Mouse (Mus musculus) liver, adult 10 weeks (tissue): ENCODE measurements around the gene Kntc1. TPM values are rescaled to one million over a fixed set of nuclear protein-coding genes. Genes with fewer than 3 reads are reported as not detected.

ENCODE experiments used
- polyA plus RNA-seq: library from polyadenylated mRNA; stranded (reverse); fragments of 350-450 nt; fragmentation: Illumina TruSeq; extraction: RNeasy Lipid Tissue Mini Kit (QIAGEN cat#74804); gene quantifications from one replicate; pipeline ENCODE4 v1.2.3, GENCODE M21; 2014; ENCODE audit warnings: low read depth, low replicate concordance

Gene Kntc1
- not detected for polyA plus RNA-seq

DNA sequence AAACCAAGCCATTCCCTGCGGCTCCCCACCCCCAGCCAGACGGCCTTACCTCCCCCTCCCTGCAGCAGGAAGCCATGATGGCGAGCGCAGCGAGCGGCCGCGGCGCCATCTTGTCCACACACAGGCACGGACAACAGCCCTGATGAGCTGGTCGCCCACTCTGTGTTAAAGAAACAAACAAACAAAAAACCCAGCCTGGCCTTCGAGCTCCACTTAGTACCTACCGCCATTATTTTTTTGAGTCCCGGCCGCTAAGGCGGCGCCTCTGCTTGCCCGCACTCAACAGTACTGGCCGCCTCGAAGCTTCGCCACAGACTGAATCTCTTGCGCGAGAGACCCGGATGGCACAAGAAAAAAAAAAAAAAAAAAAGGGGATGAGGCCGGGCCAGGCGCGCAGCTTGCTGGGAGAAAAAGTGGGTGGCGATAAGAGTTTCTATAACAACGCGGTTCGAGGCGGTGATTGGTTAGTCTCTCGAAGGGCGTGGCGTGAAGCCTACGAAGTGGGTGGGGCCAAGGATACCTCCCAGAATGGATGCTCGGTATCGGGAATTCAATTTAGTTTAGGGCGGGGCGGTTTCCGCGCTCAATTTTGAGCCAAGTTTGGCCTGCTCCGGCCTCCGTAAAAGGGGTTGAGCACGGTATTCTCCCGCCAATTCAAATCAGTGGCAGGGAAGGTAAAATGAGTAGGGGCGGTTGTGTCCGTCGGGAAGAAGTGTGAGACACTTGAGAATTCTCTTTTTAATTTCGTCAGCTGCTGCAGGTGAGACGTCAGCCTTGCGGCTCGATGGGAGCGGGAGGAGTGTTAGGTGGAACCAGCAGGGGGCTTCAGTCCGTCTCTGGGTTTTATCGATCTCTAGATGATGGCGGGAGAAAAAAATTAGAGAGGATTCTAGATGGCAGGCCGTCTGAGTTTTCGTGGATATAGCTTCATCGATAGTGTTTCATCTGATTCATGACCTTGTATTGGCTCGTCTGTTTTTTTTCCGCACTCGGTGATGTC lies at the start of gene Kntc1, which contains the start of gene Rsrc2:
Gene Kntc1 (plus strand): TSS at position 652 of the 1,000 bp plus-strand sequence.
Gene Rsrc2 (minus strand): TSS at position 350 of the 1,000 bp plus-strand sequence.

DNA sequence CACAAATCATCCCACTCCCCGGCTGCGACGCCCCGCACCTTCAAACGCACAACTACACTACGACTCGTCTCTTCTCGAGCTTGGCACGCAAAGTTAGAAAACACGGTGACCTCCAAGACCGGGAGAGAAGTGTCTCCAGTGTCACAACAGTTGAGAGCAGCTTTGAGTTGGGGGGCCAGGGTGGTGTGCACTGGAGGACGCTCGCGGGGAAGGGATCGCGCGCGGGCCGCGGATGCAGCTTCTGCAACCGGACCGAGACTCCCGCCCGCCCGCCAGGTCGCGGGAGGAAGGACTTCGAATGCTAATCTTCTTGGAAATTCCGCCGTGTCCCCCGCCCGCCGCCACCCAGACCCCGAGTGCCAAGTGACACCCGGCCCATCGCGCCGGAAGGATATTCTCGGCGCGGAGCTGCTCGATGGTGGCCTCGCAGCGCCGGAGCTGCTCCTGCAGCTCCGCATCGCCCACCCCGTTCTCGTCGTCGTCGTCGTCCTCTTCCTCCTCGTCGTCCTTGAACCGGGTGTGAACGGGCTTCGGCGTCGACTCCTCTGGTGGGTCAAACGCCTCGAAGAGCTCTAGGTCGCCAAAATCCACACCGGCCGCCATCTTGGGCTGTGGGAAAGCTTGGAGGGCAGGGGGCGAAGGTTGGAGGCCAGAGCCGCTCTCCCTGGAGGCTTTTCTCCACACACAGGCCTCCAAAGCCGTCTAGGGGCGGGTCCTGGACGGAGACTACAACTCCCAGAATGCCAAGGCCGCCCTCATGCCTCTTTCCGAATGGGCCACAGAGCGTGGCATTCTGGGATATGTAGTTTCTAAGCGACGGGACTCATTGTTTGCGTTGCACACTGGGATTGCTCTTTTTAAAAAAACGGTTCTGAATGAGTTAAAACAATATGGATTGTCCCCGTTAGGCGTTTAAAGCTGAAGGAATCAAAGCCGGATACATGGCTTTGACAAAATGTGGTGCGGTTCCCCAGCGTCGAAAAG lies 28.9 kb upstream of the Kntc1 start, which contains the start of gene Zcchc8:
Gene Zcchc8 (minus strand): TSS at position 773 of the 984 bp plus-strand sequence.

DNA sequence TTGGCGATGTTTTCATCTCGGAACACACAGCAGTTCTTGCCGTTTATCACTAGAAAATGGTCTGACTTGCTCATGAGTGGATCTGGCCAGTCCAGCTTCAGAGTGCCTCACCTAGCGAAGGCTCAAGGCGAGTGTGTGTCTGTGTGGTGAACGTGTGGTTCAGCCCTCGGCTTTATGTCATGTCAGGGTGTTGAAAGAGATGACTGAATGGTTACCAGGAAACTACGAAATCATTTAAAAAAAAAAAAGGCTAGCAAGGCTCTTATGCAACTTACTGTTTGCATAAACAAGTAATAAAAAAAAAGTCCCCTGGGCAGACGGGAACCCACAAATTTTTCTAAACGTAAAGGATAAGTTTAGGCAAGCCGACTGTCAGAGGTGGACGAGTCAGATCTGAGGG lies 115.8 kb downstream of the Kntc1 start, which contains the start of gene Hcar2:
Gene Hcar2 (minus strand): TSS at position 135 of the 400 bp plus-strand sequence.

Other genes starting within 250 kb of the Kntc1 start
- gene B3gnt4, start 239.3 kb upstream of the Kntc1 start, polyA plus RNA-seq, result not detected
- 47.1 TPM for gene Diablo, start 225.5 kb upstream of the Kntc1 start, polyA plus RNA-seq
- gene Gm49027, start 224.2 kb upstream of the Kntc1 start, polyA plus RNA-seq, result not detected
- 8.1 TPM for gene Vps33a, start 176.7 kb upstream of the Kntc1 start, polyA plus RNA-seq
- 18.4 TPM for gene Clip1, start 65.1 kb upstream of the Kntc1 start, polyA plus RNA-seq
- gene Zcchc8, start 28.6 kb upstream of the Kntc1 start, polyA plus RNA-seq, result 32.2 TPM
- 92.5 TPM for gene Rsrc2, start 302 bp upstream of the Kntc1 start, polyA plus RNA-seq
- gene Hcar2, start 115.8 kb downstream of the Kntc1 start, polyA plus RNA-seq, result not detected
- gene Hcar1, start 130.3 kb downstream of the Kntc1 start, polyA plus RNA-seq, result not detected
- gene Denr, start 157.5 kb downstream of the Kntc1 start, polyA plus RNA-seq, result 135 TPM
- not detected for gene Gm43518, start 177.7 kb downstream of the Kntc1 start, polyA plus RNA-seq
- gene Ccdc62, start 181.0 kb downstream of the Kntc1 start, polyA plus RNA-seq, result 1.7 TPM
- gene Hip1r, start 223.9 kb downstream of the Kntc1 start, polyA plus RNA-seq, result 0.87 TPM